Mouse (Mus musculus) layer of hippocampus, postnatal 14 days (tissue): ENCODE data around the gene Xrcc1. TPM values are rescaled to one million over a fixed set of nuclear protein-coding genes. Genes with fewer than 3 reads are reported as not detected.

Source experiments
- DNase-seq, 2 experiments: peaks; one replicate each; pipeline ENCODE4 v3.0.0; 2021 to 2022; ENCODE audit warnings: low spot score in 2 of 2, mixed read lengths in 1 of 2
- total RNA-seq, 2 experiments: library from RNA; stranded (reverse); gene quantifications; 2 replicates each; pipeline ENCODE4 v1.2.3; 2021

Gene Xrcc1
- total RNA-seq, 2 experiments from 2014 or later, result 41.0 to 46.8 TPM

- DNase-seq, result peak in 1 of 2 experiments; percentile 36
These were observed 20.2 kb upstream of the Xrcc1 start for GRCm38 (mm10) chr7:24525686-24526420.

- DNase-seq, result no peak
These were observed 17.2 kb upstream of the Xrcc1 start for GRCm38 (mm10) chr7:24528861-24529260.

- no peak for DNase-seq
These were observed 16.5 kb upstream of the Xrcc1 start for GRCm38 (mm10) chr7:24529580-24529979.

GRCm38 (mm10) chr7:24530062-24530931 lies 15.8 kb upstream of the Xrcc1 start, which contains the start of gene Irgq:
TSS of gene Irgq (plus strand) at chr7:24530689.
- DNase-seq, result peak; percentile 98 to 100

- peak; percentile 72 to 79 for DNase-seq
These were observed 14.7 kb upstream of the Xrcc1 start for GRCm38 (mm10) chr7:24531211-24531971.

- no peak for DNase-seq
These were observed 13.0 kb upstream of the Xrcc1 start for GRCm38 (mm10) chr7:24533031-24533571.

- DNase-seq, result no peak
These were observed 12.3 kb upstream of the Xrcc1 start for GRCm38 (mm10) chr7:24533806-24534205.

- no peak for DNase-seq
These were observed 11.8 kb upstream of the Xrcc1 start for GRCm38 (mm10) chr7:24534301-24534700.

- DNase-seq, result no peak
These were observed 9.0 kb upstream of the Xrcc1 start for GRCm38 (mm10) chr7:24537081-24537480.

GRCm38 (mm10) chr7:24537591-24537990 lies 8.5 kb upstream of the Xrcc1 start:
- no peak for DNase-seq

- DNase-seq, result peak; percentile 29 to 67
These were observed 7.9 kb upstream of the Xrcc1 start for GRCm38 (mm10) chr7:24538154-24538553.

GRCm38 (mm10) chr7:24538701-24539100 lies 7.4 kb upstream of the Xrcc1 start:
- DNase-seq, result no peak

- no peak for DNase-seq
These were observed 6.4 kb upstream of the Xrcc1 start for GRCm38 (mm10) chr7:24539686-24540085.

GRCm38 (mm10) chr7:24544506-24544905 lies 1.6 kb upstream of the Xrcc1 start:
- DNase-seq, result no peak

GRCm38 (mm10) chr7:24546634-24547389 lies 723 bp downstream of the Xrcc1 start:
- DNase-seq, result peak; percentile 98 to 100

GRCm38 (mm10) chr7:24547534-24548036 lies 1.5 kb downstream of the Xrcc1 start:
- no peak for DNase-seq

GRCm38 (mm10) chr7:24551985-24552759 lies 6.1 kb downstream of the Xrcc1 start:
- no peak for DNase-seq

- no peak for DNase-seq
These were observed 9.7 kb downstream of the Xrcc1 start for GRCm38 (mm10) chr7:24555786-24556185.

- DNase-seq, result no peak
These were observed 15.4 kb downstream of the Xrcc1 start for GRCm38 (mm10) chr7:24561450-24561849.
